Mouse (Mus musculus) kidney, embryonic 16.5 days (tissue): ENCODE data around the gene Phc3. TPM values are rescaled to one million over a fixed set of nuclear protein-coding genes. Genes with fewer than 3 reads are reported as not detected.

Experiments
- ATAC-seq: fragments of 200-750 bp; cut with Nextera tagmentation; 2 replicates; pipeline ENCODE4 v1.8.0; 2017; ENCODE audit warnings: moderate TSS enrichment; ENCODE audit not compliant: low FRiP score, low TSS enrichment
- H3K27ac ChIP-seq: fragments of 300-500 bp; sonication (generic); 2 replicates; pipeline ENCODE4 v1.5.1; 2014; ENCODE audit warnings: low read length
- H3K27me3 ChIP-seq: fragments of 300-500 bp; sonication (generic); 2 replicates; pipeline ENCODE4 v1.6.1; 2014; ENCODE audit warnings: low read length, control low read depth, mixed read lengths; ENCODE audit not compliant: insufficient read depth
- H3K36me3 ChIP-seq: fragments of 300-500 bp; sonication (generic); 2 replicates; pipeline ENCODE4 v1.6.1; 2014; ENCODE audit warnings: low read length, control low read depth, mixed read lengths; ENCODE audit not compliant: insufficient read depth
- H3K4me1 ChIP-seq: fragments of 300-500 bp; sonication (generic); 2 replicates; pipeline ENCODE4 v1.6.1; 2014; ENCODE audit warnings: low read length, control low read depth, mixed read lengths; ENCODE audit not compliant: insufficient read depth
- H3K4me2 ChIP-seq: fragments of 300-500 bp; sonication (generic); replicated peaks from 2 replicates; pipeline ENCODE4 v1.6.1; 2014; ENCODE audit warnings: low read depth, low read length
- H3K4me3 ChIP-seq: fragments of 300-500 bp; sonication (generic); 2 replicates; pipeline ENCODE4 v1.5.1; 2014; ENCODE audit warnings: mild to moderate bottlenecking, low read length
- H3K9ac ChIP-seq: fragments of 300-500 bp; sonication (generic); replicated peaks from 2 replicates; pipeline ENCODE4 v1.6.1; 2014; ENCODE audit warnings: low read length
- H3K9me3 ChIP-seq: fragments of 300-500 bp; sonication (generic); 2 replicates; pipeline ENCODE4 v1.6.1; 2016; ENCODE audit warnings: low read length, control low read depth
- WGBS: fragments of 180-500 bp; shearing (Covaris S2); extraction: QIAGEN DNeasy Blood & Tissue Kit; methylation state at CpG from one replicate; pipeline ENCODE4 v1.1.7; 2014; 5-methylcytosine and 5-hydroxymethylcytosine counted together
- polyA plus RNA-seq: library from polyadenylated mRNA; unstranded; fragments of >200 nt; fragmentation: Nextera tagmentation; extraction: Ambion mirVana; gene quantifications from 2 replicates; pipeline ENCODE4 v1.2.1, GENCODE M21; 2015

Gene Phc3
- polyA plus RNA-seq, 1 experiment from 2014 or later, result 5.1 TPM

DNA sequence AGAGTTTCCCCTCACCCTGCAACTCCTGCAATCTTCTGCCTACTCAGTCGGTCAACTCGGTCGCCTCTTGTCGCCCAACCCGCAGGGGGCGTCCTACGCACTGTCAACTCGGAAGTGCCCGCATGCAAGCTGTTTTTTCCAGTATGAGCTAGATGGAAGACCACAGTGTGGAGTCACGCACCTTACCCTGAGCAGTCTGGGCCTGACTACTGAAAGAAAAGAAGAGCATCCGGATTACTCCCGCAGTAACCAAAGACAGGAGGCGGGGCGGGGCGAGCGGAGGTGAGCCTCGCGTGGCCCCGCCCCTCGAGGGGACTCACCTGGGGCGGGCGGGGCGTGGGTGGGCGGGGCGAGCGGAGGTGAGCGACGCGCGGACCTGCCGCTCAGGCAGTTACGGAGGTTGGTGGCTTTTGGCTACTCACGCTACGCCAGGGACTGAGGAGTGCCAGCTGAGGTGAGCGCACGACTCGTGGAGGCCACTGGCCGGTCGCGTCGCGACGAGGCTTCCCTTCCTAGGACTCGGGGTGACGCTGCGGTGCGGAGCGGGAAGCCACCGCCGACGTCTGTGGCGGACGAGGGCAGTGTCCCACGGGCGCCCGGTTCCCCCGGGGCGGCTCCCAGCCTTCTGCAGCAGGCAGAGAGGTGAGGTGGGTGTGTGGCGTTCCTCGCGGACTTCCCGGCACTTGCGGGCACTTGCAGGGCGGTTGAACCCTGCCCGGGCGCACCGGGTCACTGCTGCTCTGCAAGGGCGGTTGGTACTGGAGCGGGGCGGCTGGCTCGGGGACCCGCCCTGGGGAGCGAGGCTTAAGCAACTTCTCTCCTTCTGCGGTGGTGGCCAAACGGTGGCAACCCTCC, 113.4 kb downstream of the Phc3 start, which contains the start of gene Gpr160:
Gene Gpr160, plus strand, starts transcription at position 347 of the 855 bp plus-strand sequence.
- no peaks in the 10 kb centered on the region for H3K36me3 ChIP-seq
- peak within 1 kb of the TSS; percentile 85 for H3K27ac ChIP-seq
- H3K9ac ChIP-seq, result peak within 1 kb of the TSS; percentile 76
- under 1% methylated on average over 73 of the region's 75 CpGs for WGBS
- H3K4me3 ChIP-seq, result peak within 1 kb of the TSS; percentile 73
- H3K9me3 ChIP-seq, result no peaks in the 10 kb centered on the region
- peak within 1 kb of the TSS; percentile 99 for H3K4me2 ChIP-seq
- H3K27me3 ChIP-seq, result peaks cover 10% of the 10 kb centered on the region; the same call in 1 of the 2 replicates
- no peaks in the 10 kb centered on the region for H3K4me1 ChIP-seq
- peak; percentile 94 for ATAC-seq

GRCm38 (mm10) chr3:30853596-30853995, 115.6 kb downstream of the Phc3 start:
- Histone ChIP-seq H3K36me3 (no peaks in the 10 kb centered on the region), H3K4me3 (no peak overlapping the region), H3K9me3 (no peaks in the 10 kb centered on the region), H3K9ac (no peak overlapping the region), H3K27ac (no peak overlapping the region), H3K4me2 (no peak overlapping the region), H3K27me3 (peaks cover 10% of the 10 kb centered on the region; the same call in 1 of the 2 replicates), H3K4me1 (no peaks in the 10 kb centered on the region)
- 85% methylated on average over 5 of the region's 5 CpGs for WGBS
- no peak for ATAC-seq

DNA sequence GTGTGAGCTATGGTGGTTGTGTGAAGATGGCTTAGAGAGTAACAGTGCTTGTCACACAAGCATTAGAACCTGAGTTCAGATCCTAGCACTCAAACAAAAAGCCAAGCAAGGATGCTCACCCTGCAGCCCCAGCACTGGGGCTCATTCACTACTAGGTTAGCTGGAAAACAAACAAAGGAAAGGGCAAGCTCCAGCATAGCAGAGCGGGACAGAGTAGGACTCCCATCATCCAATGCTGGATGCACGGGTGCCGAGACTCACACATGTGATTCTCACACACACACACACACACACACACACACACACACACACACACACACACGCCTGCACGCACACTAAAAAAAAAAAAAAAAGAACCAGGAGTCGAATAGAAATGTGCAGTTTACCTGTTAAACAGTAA, 117.8 kb downstream of the Phc3 start:
- Histone ChIP-seq H3K9ac (no peak overlapping the region), H3K4me3 (no peak overlapping the region), H3K4me1 (no peaks in the 10 kb centered on the region), H3K27ac (no peak overlapping the region), H3K27me3 (peaks cover 10% of the 10 kb centered on the region; the same call in 1 of the 2 replicates), H3K36me3 (no peaks in the 10 kb centered on the region), H3K9me3 (no peaks in the 10 kb centered on the region), H3K4me2 (no peak overlapping the region)
- ATAC-seq, result no peak
- WGBS, result 69% methylated on average over 6 of the region's 6 CpGs

Other genes with a start within 250 kb of the Phc3 start
- gene Samd7, start 223.1 kb downstream of the Phc3 start, polyA plus RNA-seq, result not detected in 2 replicates
- 63.4 and 74.4 TPM in 2 replicates for gene Sec62, start 176.5 kb downstream of the Phc3 start, polyA plus RNA-seq
- 16.9 and 17.1 TPM in 2 replicates for gene Gpr160, start 113.5 kb downstream of the Phc3 start, polyA plus RNA-seq
- 39.7 and 42.5 TPM in 2 replicates for gene Prkci, start 26.3 kb upstream of the Phc3 start, polyA plus RNA-seq
- gene Skil, start 125.6 kb upstream of the Phc3 start, polyA plus RNA-seq, result 18.5 and 21.2 TPM in 2 replicates
- 105 and 119 TPM in 2 replicates for gene Cldn11, start 180.5 kb upstream of the Phc3 start, polyA plus RNA-seq